Mouse (Mus musculus): ENCODE results near the gene Gm45713.
"Not testable (repeated sequence)": the region's sequence is repeated elsewhere in the genome, so short reads cannot be mapped to it uniquely, and the experiment has no call there.

Gene Gm45713

GRCm38 (mm10) chr7:45098541-45099240, 37.3 kb downstream of the Gm45713 start:
- DNase-seq (ENCODE audit: low read depth, low spot score), result no peak

DNA sequence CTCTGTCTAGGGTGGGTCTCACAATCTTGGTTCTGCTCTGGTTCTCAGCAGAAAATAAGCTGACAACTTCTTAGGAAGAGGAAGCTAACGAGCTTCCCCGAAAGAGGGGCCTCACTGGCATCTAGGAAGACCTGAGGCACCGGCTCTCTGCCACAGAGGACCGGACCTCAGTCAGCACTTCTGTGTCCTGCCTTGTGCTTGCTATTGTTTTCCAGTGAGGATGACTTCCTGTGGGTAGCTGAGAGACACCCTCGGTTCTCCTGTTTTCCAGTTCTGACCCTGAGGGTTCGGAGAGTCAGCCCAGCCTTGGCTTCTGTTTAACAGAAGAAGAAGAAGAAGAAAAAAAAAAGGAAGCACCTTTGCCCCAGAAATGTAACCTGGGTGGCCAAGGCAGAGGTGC, 38.6 kb downstream of the Gm45713 start:
- DNase-seq (ENCODE audit: low read depth, low spot score), result no peak

DNA sequence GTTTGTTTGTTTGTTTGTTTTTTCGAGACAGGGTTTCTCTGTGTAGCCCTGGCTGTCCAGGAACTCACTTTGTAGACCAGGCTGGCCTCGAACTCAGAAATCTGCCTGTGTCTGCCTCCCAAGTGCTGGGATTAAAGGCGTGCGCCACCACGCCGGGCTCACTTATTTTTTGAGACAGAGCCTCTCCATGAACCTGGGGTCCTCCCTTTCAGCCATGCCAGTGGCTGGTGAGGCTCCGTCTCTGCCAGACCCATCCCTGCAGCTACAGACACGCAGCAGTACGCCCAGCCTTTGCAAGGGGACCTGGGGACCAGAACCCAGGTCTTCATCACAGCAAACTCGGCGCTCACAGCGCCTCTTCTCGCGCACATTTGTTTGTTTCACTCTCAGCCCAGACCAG, 40.1 kb downstream of the Gm45713 start:
- DNase-seq (ENCODE audit: low read depth, low spot score), result not testable (repeated sequence)

DNA sequence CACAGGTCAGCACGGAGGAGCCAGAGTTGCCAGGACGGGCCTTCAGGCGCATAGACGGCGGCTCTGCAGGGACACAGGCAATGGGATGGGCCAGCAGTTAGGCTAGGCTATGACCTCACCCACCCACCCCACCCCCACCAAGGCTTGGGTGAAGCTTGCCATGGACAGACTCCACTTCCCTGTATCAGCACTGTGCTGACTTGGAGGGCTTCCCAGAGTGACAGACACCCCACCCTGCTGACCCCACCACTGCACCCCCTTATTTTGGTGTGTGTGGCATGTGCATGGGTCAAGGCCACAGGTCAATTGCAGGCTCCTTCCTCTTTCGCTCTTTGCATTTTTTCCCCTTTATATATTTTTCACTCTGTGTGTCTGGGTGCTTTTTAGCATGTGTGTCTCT, 40.7 kb downstream of the Gm45713 start:
- no peak for DNase-seq (ENCODE audit: low read depth, low spot score)

- no peak for DNase-seq (ENCODE audit: low read depth, low spot score)
Observed at GRCm38 (mm10) chr7:45094121-45094520, 41.9 kb downstream of the Gm45713 start.

- DNase-seq (ENCODE audit: low read depth, low spot score), result no peak
Observed at GRCm38 (mm10) chr7:45093516-45093905, 42.5 kb downstream of the Gm45713 start.

- DNase-seq (ENCODE audit: low read depth, low spot score), result no peak
Observed at GRCm38 (mm10) chr7:45092828-45093515, 43.1 kb downstream of the Gm45713 start.

DNA sequence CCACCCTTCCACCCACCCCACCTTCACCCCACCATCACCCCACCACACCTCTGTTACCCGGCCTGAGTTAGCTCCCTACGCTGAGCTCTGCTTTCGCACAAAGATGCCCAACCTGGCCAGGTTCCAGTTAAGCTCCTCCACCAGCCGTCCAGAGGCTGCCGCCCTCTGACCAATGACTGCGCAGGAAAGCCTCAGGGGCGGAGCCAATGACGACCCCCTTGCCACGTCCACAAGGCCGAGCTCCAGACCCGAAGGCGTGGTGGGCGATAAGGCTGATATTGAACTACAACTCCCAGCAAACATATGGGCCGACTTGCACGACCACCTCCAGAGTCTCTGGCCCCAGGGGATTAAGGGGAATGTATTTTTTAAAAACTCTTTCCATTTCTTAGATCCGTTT, 44.0 kb downstream of the Gm45713 start, which contains the start of gene Rcn3:
Gene Rcn3, minus strand, starts transcription at position 174 of the 400 bp plus-strand sequence.
- DNase-seq (ENCODE audit: low read depth, low spot score), result peak; percentile 88

- DNase-seq (ENCODE audit: low read depth, low spot score), result no peak
Observed at GRCm38 (mm10) chr7:45091001-45091990, 44.7 kb downstream of the Gm45713 start.

- no peak for DNase-seq (ENCODE audit: low read depth, low spot score)
Observed at GRCm38 (mm10) chr7:45090251-45090977, 45.6 kb downstream of the Gm45713 start.

DNA sequence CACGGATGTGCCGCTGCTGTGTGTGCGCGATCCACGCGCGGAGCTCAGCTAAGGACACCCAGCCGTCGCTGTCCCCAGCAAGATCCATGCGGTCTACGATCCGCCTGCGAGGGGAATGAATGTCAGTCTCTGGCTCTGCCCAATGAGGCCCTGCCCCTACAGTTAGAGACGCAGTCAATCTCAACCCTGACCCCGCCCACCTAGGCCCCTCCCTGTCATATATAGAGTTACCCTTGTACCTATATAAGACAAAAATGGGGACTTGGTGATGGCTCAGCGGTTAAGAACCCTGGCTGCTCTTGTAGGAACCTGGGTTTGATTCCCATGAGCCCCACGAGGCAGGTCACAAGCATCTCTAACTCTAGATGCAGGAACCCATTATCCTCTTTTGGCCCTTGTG, 47.4 kb downstream of the Gm45713 start:
- DNase-seq (ENCODE audit: low read depth, low spot score), result no peak

DNA sequence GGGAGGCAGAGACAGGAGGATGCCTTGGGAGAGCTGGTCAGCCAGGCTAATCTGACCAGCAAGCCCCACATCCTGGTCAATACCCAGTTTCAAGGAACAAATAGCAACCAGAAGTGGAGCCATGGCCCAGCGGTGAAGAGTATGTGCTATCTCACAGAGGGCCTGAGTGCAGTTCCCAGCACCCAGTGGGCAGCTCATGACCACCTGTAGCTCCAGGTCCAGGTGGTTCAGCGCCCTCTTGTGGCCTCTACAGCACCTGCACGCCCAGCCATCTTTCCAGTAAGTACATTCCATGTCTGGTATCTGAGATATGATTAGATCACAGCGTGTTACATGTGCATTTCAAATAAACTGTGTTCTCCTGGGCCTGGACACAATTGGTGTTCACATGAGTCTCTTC, 49.9 kb downstream of the Gm45713 start:
- no peak for DNase-seq (ENCODE audit: low read depth, low spot score)

DNA sequence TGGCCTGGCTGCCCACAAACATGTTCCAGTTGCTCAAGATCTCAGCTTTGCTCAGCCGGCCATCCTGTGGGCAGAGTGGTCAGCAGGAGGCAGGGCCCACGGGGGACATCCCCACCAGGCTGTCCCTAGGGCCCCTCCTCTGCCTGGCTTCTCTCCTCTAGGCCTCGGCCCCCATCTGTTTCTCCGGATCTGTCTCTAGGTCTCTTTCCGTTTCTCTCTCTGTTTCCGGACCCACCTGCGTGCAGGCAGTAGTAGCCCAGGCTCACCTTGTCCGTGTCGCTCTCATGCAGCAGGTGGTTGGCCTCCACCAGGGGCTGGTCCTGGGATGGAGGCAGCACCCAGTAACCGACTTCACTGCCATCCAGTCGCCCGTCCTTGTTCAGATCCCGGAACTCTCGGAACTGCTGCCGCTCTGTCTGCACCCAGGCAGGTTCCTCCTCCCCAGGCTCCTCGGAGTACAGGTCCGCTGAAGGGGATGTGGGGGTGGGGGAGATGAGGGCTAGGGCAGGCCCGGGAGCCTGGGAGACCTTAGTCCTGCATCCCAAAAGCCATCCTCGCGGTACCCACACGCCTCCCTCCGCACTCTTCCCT, 52.6 kb downstream of the Gm45713 start:
- no peak for DNase-seq (ENCODE audit: low read depth, low spot score)

DNA sequence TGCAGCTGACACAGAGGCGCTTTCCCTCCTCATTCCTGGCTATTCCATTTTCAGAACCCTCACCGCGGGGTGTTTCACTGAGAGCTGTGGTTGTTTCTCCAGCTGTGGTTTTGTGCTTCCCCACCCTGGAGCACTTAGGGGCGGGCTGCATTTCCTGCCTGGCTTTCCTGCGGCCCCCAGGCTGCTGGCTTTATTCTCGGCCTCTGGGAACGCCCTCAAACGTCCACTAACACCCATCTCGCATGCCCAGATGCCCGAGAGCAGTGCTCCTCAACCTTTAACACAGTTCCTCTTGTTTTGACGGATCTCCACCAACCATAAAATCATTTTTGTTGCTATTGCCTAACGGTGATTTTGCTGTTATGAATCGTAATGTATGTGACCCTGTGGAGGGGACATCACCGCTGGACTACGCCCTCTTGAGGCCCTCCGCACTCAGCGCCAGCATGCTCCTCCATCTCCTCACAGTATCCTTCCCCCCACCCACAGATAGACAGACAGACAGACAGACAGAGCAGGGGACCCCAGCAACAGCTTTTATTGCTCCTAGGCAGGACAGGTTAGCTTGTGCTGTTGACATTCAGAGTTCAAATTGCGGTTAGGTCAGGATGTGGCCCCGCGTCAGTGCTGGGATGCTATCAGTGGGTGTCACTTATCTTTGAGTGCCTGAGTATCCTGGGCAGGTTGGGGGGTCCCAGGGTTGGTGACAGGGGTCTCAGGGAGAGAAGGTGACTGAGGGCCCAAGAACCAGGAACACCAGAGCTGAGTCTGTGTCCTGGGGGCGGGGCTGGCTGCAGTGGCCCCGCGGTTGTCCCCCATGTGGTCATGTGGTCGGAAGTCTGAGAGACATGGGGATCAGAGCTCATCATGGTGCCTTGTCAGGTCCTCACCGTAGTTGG, 53.4 kb downstream of the Gm45713 start:
- no peak for DNase-seq (ENCODE audit: low read depth, low spot score)

GRCm38 (mm10) chr7:45081016-45081415, 55.0 kb downstream of the Gm45713 start:
- no peak for DNase-seq (ENCODE audit: low read depth, low spot score)

DNA sequence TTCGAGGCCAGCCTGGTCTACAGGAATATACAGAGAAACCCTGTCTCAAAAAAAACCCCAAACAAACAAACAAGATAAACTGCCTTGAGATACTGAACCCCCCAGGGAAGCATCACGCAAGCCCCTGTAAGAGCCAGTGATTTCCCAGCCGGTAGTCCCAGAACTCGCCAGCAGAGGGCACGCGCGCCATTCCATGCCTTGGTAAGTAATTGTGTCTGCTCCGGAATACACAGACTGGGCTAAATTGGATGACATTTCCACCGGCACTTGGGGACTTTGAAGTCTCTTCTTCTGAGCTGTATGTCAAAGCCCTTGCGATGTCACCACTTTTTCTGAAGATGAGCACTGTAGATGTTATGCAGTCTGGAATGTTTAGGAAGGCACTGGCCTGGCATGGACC, 56.2 kb downstream of the Gm45713 start:
- DNase-seq (ENCODE audit: low read depth, low spot score), result peak; percentile 86

DNA sequence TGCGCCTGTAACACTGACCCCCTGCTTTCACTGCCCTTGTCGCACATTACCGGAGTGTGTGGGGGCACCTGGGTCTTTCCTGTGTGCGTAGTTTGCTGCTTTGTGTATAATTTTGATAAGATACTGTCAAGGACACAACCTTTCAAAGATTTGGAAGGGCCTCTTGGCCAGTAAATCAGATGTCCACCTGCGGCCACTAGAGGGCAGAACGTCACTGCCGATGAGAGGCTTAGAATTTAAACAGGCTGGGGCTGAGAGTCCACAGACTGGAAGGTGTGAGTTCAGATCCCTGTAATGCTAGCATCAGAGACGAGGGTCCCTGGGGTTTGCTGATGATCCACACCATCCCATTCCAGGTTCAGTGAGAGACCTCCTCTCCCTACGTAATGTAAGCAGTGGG, 57.5 kb downstream of the Gm45713 start:
- peak; percentile 72 for DNase-seq (ENCODE audit: low read depth, low spot score)

GRCm38 (mm10) chr7:45077829-45078228, 58.2 kb downstream of the Gm45713 start:
- no peak for DNase-seq (ENCODE audit: low read depth, low spot score)

- no peak for DNase-seq (ENCODE audit: low read depth, low spot score)
Observed at GRCm38 (mm10) chr7:45077322-45077721, 58.7 kb downstream of the Gm45713 start.

GRCm38 (mm10) chr7:45076501-45076900, 59.5 kb downstream of the Gm45713 start:
- DNase-seq (ENCODE audit: low read depth, low spot score), result no peak
